Mouse (Mus musculus) liver, embryonic 14.5 days (tissue): ENCODE data around the gene Map2.

Source experiments
- CTCF ChIP-seq: IDR thresholded peaks from 2 replicates; pipeline ENCODE4 v1.5.1; 2016; ENCODE audit warnings: antibody characterized with exemption, low read depth, control low read depth
- EP300 ChIP-seq: IDR thresholded peaks from 2 replicates; pipeline ENCODE4 v1.6.1; 2016; ENCODE audit warnings: antibody characterized with exemption, low read depth

DNA sequence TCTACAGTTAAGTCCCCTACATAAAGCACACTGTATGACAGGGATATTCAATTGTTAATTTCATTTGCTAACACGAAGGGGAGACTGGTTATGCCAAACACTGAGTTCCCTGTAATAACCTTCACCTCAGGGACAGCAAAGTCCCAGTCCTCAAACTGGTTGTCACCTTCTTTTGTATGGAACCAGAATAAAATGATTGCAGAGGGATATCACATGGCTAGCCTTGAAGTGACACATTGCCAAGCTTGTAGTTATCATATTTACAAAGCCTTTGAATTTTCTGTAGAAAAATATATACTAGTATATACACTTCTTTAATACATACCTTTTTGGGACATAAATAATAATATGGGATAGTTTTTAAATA is 146.0 kb downstream of the Map2 start:
- no peak for TF ChIP-seq EP300
- TF ChIP-seq CTCF, result no peak
